Mouse (Mus musculus): ENCODE data around the gene Selplg.

- no peak for TF ChIP-seq CTCF (IDR thresholded peaks at IDR 0.05; ENCODE audit: low read depth, low read length)
- TF ChIP-seq TAL1 (conservative IDR thresholded peaks at IDR 0.05; ENCODE audit: low read depth, low read length): no peak
These were observed 6.9 kb downstream of the Selplg start for GRCm38 (mm10) chr5:113825558-113825957.

All from G1E (cell line).